Mouse (Mus musculus) embryonic facial prominence, embryonic 10.5 days (tissue): ENCODE data around the gene Gm43720. TPM values are rescaled to one million over a fixed set of nuclear protein-coding genes. Genes with fewer than 3 reads are reported as not detected.

Experiments
- DNase-seq: peaks from one replicate; pipeline ENCODE4 v3.0.0-alpha.2; 2017; ENCODE audit warnings: low spot score
- H3K27ac ChIP-seq: fragments of 300-500 bp; sonication (generic); replicated peaks from 2 replicates; pipeline ENCODE4 v1.5.1; 2016; ENCODE audit warnings: mild to moderate bottlenecking
- H3K27me3 ChIP-seq: fragments of 300-500 bp; sonication (generic); replicated peaks from 2 replicates; pipeline ENCODE4 v1.6.1; 2016; ENCODE audit warnings: low read depth, mild to moderate bottlenecking; ENCODE audit not compliant: poor library complexity, severe bottlenecking
- H3K36me3 ChIP-seq: fragments of 300-500 bp; sonication (generic); replicated peaks from 2 replicates; pipeline ENCODE4 v1.6.1; 2016; ENCODE audit warnings: mild to moderate bottlenecking, moderate library complexity
- H3K4me1 ChIP-seq: fragments of 300-500 bp; sonication (generic); 2 replicates; pipeline ENCODE4 v1.6.1; 2016
- H3K4me3 ChIP-seq: fragments of 300-500 bp; sonication (generic); 2 replicates; pipeline ENCODE4 v1.5.1; 2016; ENCODE audit warnings: mild to moderate bottlenecking, moderate library complexity
- H3K9me3 ChIP-seq: fragments of 300-500 bp; sonication (generic); 2 replicates; pipeline ENCODE4 v1.6.1; 2016; ENCODE audit warnings: mild to moderate bottlenecking
- WGBS: fragments of 180-500 bp; shearing (Covaris S2); methylation state at CpG from one replicate; pipeline ENCODE4 v1.1.7; 2016; 5-methylcytosine and 5-hydroxymethylcytosine counted together
- polyA plus RNA-seq: library from polyadenylated mRNA; unstranded; fragments of >200 nt; fragmentation: Nextera tagmentation; extraction: Ambion mirVana; gene quantifications from 2 replicates; pipeline ENCODE4 v1.2.1, GENCODE M21; 2016

The Gm43720 gene
- polyA plus RNA-seq = 0.11 TPM in 1 of 2 replicates, not detected in the other

- H3K4me1 ChIP-seq = peaks cover 49% of the 10 kb centered on the region
- H3K9me3 ChIP-seq = peaks cover 9% of the 10 kb centered on the region
- peak within 1 kb of the TSS; percentile 94 for H3K27ac ChIP-seq
- under 1% methylated on average over 56 of the region's 56 CpGs for WGBS
- peaks cover 39% of the 10 kb centered on the region for H3K36me3 ChIP-seq
- H3K27me3 ChIP-seq = peaks cover 18% of the 10 kb centered on the region
- DNase-seq = peak; percentile 100
- peak within 1 kb of the TSS; percentile 86 for H3K4me3 ChIP-seq
Observed at GRCm38 (mm10) chr5:138279585-138280424, at the start of gene Gm43720, which contains the start of the genes Gpc2 and Stag3. Gene Gm43720 (minus strand): TSS chr5:138279958. Gene Gpc2 (minus strand): TSS chr5:138280005. Gene Stag3 (plus strand): TSS chr5:138280240.

- no peak for DNase-seq
- Histone ChIP-seq H3K27ac (no peak overlapping the region), H3K27me3 (no peaks in the 10 kb centered on the region), H3K9me3 (no peaks in the 10 kb centered on the region), H3K4me1 (no peaks in the 10 kb centered on the region), H3K4me3 (no peak overlapping the region), H3K36me3 (no peaks in the 10 kb centered on the region)
- WGBS = 90% methylated on average over 3 of the region's 3 CpGs
Observed at GRCm38 (mm10) chr5:138312795-138313194, 33.0 kb upstream of the Gm43720 start.

GRCm38 (mm10) chr5:138299613-138300012, 19.9 kb upstream of the Gm43720 start:
- no peaks in the 10 kb centered on the region for H3K9me3 ChIP-seq
- H3K4me3 ChIP-seq = no peak overlapping the region
- WGBS = 84% methylated on average over 2 of the region's 2 CpGs
- no peak for DNase-seq
- H3K27me3 ChIP-seq = no peaks in the 10 kb centered on the region
- H3K36me3 ChIP-seq = no peaks in the 10 kb centered on the region
- no peak overlapping the region for H3K27ac ChIP-seq
- H3K4me1 ChIP-seq = no peaks in the 10 kb centered on the region

GRCm38 (mm10) chr5:138294158-138294557, 14.4 kb upstream of the Gm43720 start:
- Histone ChIP-seq H3K36me3 (no peaks in the 10 kb centered on the region), H3K27ac (no peak overlapping the region), H3K9me3 (no peaks in the 10 kb centered on the region), H3K27me3 (no peaks in the 10 kb centered on the region), H3K4me3 (no peak overlapping the region), H3K4me1 (no peaks in the 10 kb centered on the region)
- DNase-seq = no peak

GRCm38 (mm10) chr5:138291638-138292037, 11.9 kb upstream of the Gm43720 start:
- H3K27ac ChIP-seq = no peak overlapping the region
- no peak for DNase-seq
- H3K9me3 ChIP-seq = no peaks in the 10 kb centered on the region
- no peak overlapping the region for H3K4me3 ChIP-seq
- no peaks in the 10 kb centered on the region for H3K36me3 ChIP-seq
- WGBS = 82% methylated on average over 1 of the region's 1 CpGs
- no peaks in the 10 kb centered on the region for H3K27me3 ChIP-seq
- H3K4me1 ChIP-seq = no peaks in the 10 kb centered on the region

- Histone ChIP-seq H3K4me3 (no peak overlapping the region), H3K27ac (no peak overlapping the region), H3K4me1 (no peaks in the 10 kb centered on the region), H3K36me3 (no peaks in the 10 kb centered on the region), H3K9me3 (no peaks in the 10 kb centered on the region), H3K27me3 (no peaks in the 10 kb centered on the region)
- 77% methylated on average over 3 of the region's 3 CpGs for WGBS
- no peak for DNase-seq
Observed at GRCm38 (mm10) chr5:138287861-138288260, 8.1 kb upstream of the Gm43720 start.

- Histone ChIP-seq H3K4me3 (no peak overlapping the region), H3K36me3 (peaks cover 2% of the 10 kb centered on the region)
Observed at GRCm38 (mm10) chr5:138283540-138283939, 3.8 kb upstream of the Gm43720 start.

GRCm38 (mm10) chr5:138281798-138282197, 2.0 kb upstream of the Gm43720 start:
- H3K9me3 ChIP-seq = peaks cover 9% of the 10 kb centered on the region
- 81% methylated on average over 2 of the region's 2 CpGs for WGBS

More at GRCm38 (mm10) chr5:138283540-138283939, 3.8 kb upstream of the Gm43720 start:
- peaks cover 12% of the 10 kb centered on the region for H3K4me1 ChIP-seq
- H3K27ac ChIP-seq = no peak overlapping the region
- H3K27me3 ChIP-seq = peaks cover 12% of the 10 kb centered on the region
- WGBS = 62% methylated on average over 1 of the region's 1 CpGs
- H3K9me3 ChIP-seq = peaks cover 9% of the 10 kb centered on the region
- DNase-seq = no peak

GRCm38 (mm10) chr5:138280829-138281228, 1.1 kb upstream of the Gm43720 start:
- no peak overlapping the region for H3K4me3 ChIP-seq
- H3K4me1 ChIP-seq = peaks cover 39% of the 10 kb centered on the region
- no peak overlapping the region for H3K27ac ChIP-seq
- WGBS = 91% methylated on average over 15 of the region's 15 CpGs
- peaks cover 18% of the 10 kb centered on the region for H3K27me3 ChIP-seq
- H3K36me3 ChIP-seq = peaks cover 29% of the 10 kb centered on the region
- DNase-seq = no peak
- H3K9me3 ChIP-seq = peaks cover 9% of the 10 kb centered on the region

More at GRCm38 (mm10) chr5:138281798-138282197, 2.0 kb upstream of the Gm43720 start:
- Histone ChIP-seq H3K27me3 (peaks cover 12% of the 10 kb centered on the region), H3K4me3 (no peak overlapping the region), H3K36me3 (peaks cover 19% of the 10 kb centered on the region), H3K27ac (no peak overlapping the region), H3K4me1 (peaks cover 29% of the 10 kb centered on the region)
- DNase-seq = no peak

- peaks cover 43% of the 10 kb centered on the region for H3K4me1 ChIP-seq
- 21% methylated on average over 26 of the region's 26 CpGs for WGBS
- peaks cover 9% of the 10 kb centered on the region for H3K9me3 ChIP-seq
- peaks cover 18% of the 10 kb centered on the region for H3K27me3 ChIP-seq
- peaks cover 33% of the 10 kb centered on the region for H3K36me3 ChIP-seq
- H3K4me3 ChIP-seq = peak overlapping the region; percentile 86
- no peak for DNase-seq
- H3K27ac ChIP-seq = peak overlapping the region; percentile 72
Observed at GRCm38 (mm10) chr5:138280425-138280768, 639 bp upstream of the Gm43720 start.

GRCm38 (mm10) chr5:138277994-138278393, 1.8 kb downstream of the Gm43720 start:
- Histone ChIP-seq H3K4me1 (peaks cover 66% of the 10 kb centered on the region), H3K27me3 (peaks cover 23% of the 10 kb centered on the region), H3K36me3 (peaks cover 50% of the 10 kb centered on the region), H3K4me3 (peak overlapping the region; percentile 86), H3K27ac (no peak overlapping the region), H3K9me3 (peaks cover 9% of the 10 kb centered on the region)
- DNase-seq = no peak
- 91% methylated on average over 7 of the region's 7 CpGs for WGBS

GRCm38 (mm10) chr5:138275216-138276050, 4.3 kb downstream of the Gm43720 start:
- Histone ChIP-seq H3K36me3 (peaks cover 50% of the 10 kb centered on the region), H3K27ac (peak overlapping the region; percentile 68), H3K4me3 (peak overlapping the region; percentile 53), H3K27me3 (peaks cover 25% of the 10 kb centered on the region), H3K4me1 (peaks cover 88% of the 10 kb centered on the region), H3K9me3 (peaks cover 2% of the 10 kb centered on the region; the same call in 1 of the 2 replicates)
- WGBS = 13% methylated on average over 41 of the region's 41 CpGs
- DNase-seq = peak; percentile 55
